Comparison of ENCODE assay signal across 9 mouse cellular contexts in the genomic region with DNA sequence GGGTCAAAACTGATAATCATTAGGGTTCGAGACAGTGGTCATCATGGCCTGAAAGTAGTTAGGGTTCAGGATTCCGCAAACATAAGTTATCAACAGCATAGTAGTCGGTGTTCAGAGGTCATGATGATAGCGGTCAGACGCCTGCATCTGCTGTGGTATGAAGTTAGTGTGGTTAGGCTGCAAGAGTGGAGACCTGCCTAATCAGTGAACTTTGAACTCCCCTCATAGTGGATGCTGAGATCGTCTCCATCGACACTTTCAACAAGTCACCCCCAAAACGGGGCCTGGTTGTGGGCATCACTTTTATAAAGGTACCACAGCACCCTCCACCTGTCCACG. TPM values are rescaled to one million over a fixed set of nuclear protein-coding genes. Genes with fewer than 3 reads are reported as not detected.
DNase-seq lines count a peak whose midpoint lies in the region; ATAC-seq lines count a peak whose summit lies in the region.
"Had no signal": no experiment of that assay in that cellular context is flagged by ENCODE, and none has a peak within 500 bp of the region (broad histone marks: within the 10 kb centered on the region; RNA-seq: fewer than 3 reads in every experiment).

No protein-coding gene starts in this region.

- H3K27ac ChIP-seq in kidney, embryonic 16.5 days (ENCODE audit: low read length): no peak overlapping the region
- peak overlapping the region; percentile 94; the same call in 1 of the 2 replicates for H3K27ac ChIP-seq in embryonic facial prominence, embryonic 10.5 days (replicated peaks)
- peak overlapping the region; percentile 95; the same call in 1 of the 2 replicates for H3K27ac ChIP-seq in hindbrain, embryonic 15.5 days (replicated peaks)
- peak overlapping the region; percentile 95 for H3K27ac ChIP-seq in midbrain, embryonic 14.5 days (replicated peaks; ENCODE audit: low read depth, low read length)

- H3K9ac ChIP-seq in kidney, embryonic 16.5 days (replicated peaks; ENCODE audit: low read length): peak overlapping the region; percentile 88
- H3K9ac ChIP-seq in hindbrain, embryonic 15.5 days: peak overlapping the region; percentile 84
- peak overlapping the region; percentile 79 for H3K9ac ChIP-seq in midbrain, embryonic 14.5 days (replicated peaks; ENCODE audit: low read length)

- H3K4me1 ChIP-seq in kidney, embryonic 16.5 days (ENCODE audit: insufficient read depth, low read length): peaks cover 11% of the 10 kb centered on the region
- H3K4me1 ChIP-seq in embryonic facial prominence, embryonic 10.5 days: peaks cover 13% of the 10 kb centered on the region
- peaks cover 15% of the 10 kb centered on the region for H3K4me1 ChIP-seq in hindbrain, embryonic 15.5 days (replicated peaks)
- H3K4me1 ChIP-seq in midbrain, embryonic 14.5 days (ENCODE audit: control insufficient read depth, insufficient read depth, low read length): peaks cover 6% of the 10 kb centered on the region

- peak; percentile 57 for ATAC-seq in kidney, embryonic 16.5 days (ENCODE audit: low FRiP score, low TSS enrichment)
- ATAC-seq in hindbrain, embryonic 15.5 days (ENCODE audit: low FRiP score, low read depth): peak; percentile 6; the same call in 1 of the 2 replicates
- no peak; the same call in 1 of the 2 replicates for ATAC-seq in midbrain, embryonic 14.5 days (ENCODE audit: low FRiP score, low TSS enrichment)

- peak overlapping the region; percentile 77 for H3K4me2 ChIP-seq in kidney, embryonic 16.5 days (replicated peaks; ENCODE audit: low read depth, low read length)
- H3K4me2 ChIP-seq in hindbrain, embryonic 15.5 days: peak overlapping the region; percentile 74
- H3K4me2 ChIP-seq in midbrain, embryonic 14.5 days (ENCODE audit: low read length): peak overlapping the region; percentile 59

- no peaks in the 10 kb centered on the region for H3K27me3 ChIP-seq in kidney, embryonic 16.5 days (ENCODE audit: insufficient read depth, low read length)
- no peaks in the 10 kb centered on the region for H3K27me3 ChIP-seq in embryonic facial prominence, embryonic 10.5 days (replicated peaks; ENCODE audit: low read depth, poor library complexity, severe bottlenecking)
- no peaks in the 10 kb centered on the region for H3K27me3 ChIP-seq in hindbrain, embryonic 15.5 days
- no peaks in the 10 kb centered on the region for H3K27me3 ChIP-seq in midbrain, embryonic 14.5 days (ENCODE audit: control insufficient read depth, insufficient read depth, low read length)

- WGBS in kidney, embryonic 16.5 days: 43% methylated on average over 9 of the region's 9 CpGs
- whole genome bisulfite sequencing in embryonic facial prominence, embryonic 10.5 days: 51% methylated on average over 9 of the region's 9 CpGs
- 52% methylated on average over 9 of the region's 9 CpGs for WGBS in hindbrain, embryonic 15.5 days
- WGBS in midbrain, embryonic 14.5 days: 51% methylated on average over 9 of the region's 9 CpGs

- DNase-seq in kidney, adult 18-20 months: no peak
- DNase-seq in embryonic facial prominence, embryonic 10.5 days (ENCODE audit: low spot score): no peak
- DNase-seq in midbrain, embryonic 14.5 days: no peak
- no peak for DNase-seq in gastrocnemius, adult 8-10 months (ENCODE audit: low spot score in 2 of 2)
- no peak for DNase-seq in cerebellum, adult 18-20 months
- DNase-seq in ovary, postnatal 10 days (ENCODE audit: low spot score): no peak

- peak overlapping the region; percentile 94 for H3K4me3 ChIP-seq in kidney, embryonic 16.5 days (ENCODE audit: low read length)
- H3K4me3 ChIP-seq in embryonic facial prominence, embryonic 10.5 days: peak overlapping the region; percentile 77
- peak overlapping the region; percentile 68 for H3K4me3 ChIP-seq in hindbrain, embryonic 15.5 days
- H3K4me3 ChIP-seq in midbrain, embryonic 14.5 days (replicated peaks; ENCODE audit: low read depth, low read length): peak overlapping the region; percentile 67

- H3K9me3 ChIP-seq in kidney, embryonic 16.5 days (ENCODE audit: low read length): no peaks in the 10 kb centered on the region
- no peaks in the 10 kb centered on the region for H3K9me3 ChIP-seq in embryonic facial prominence, embryonic 10.5 days
- H3K9me3 ChIP-seq in hindbrain, embryonic 15.5 days: no peaks in the 10 kb centered on the region
- H3K9me3 ChIP-seq in midbrain, embryonic 14.5 days (ENCODE audit: control insufficient read depth, low read length): no peaks in the 10 kb centered on the region

- H3K36me3 ChIP-seq in kidney, embryonic 16.5 days (ENCODE audit: insufficient read depth, low read length): peaks cover 37% of the 10 kb centered on the region
- H3K36me3 ChIP-seq in embryonic facial prominence, embryonic 10.5 days (replicated peaks): peaks cover 38% of the 10 kb centered on the region
- peaks cover 26% of the 10 kb centered on the region for H3K36me3 ChIP-seq in hindbrain, embryonic 15.5 days
- peaks cover 36% of the 10 kb centered on the region for H3K36me3 ChIP-seq in midbrain, embryonic 14.5 days (ENCODE audit: control insufficient read depth, insufficient read depth, low read length)

RNA-seq across cellular contexts. Expression of a gene that starts 0.5 kb away (rescaled TPM):
- 33.9 and 36.8 TPM in 2 replicates for polyA plus RNA-seq in kidney, embryonic 16.5 days (2015; fragmentation: Nextera tagmentation; extraction: Ambion mirVana)
- polyA plus RNA-seq in embryonic facial prominence, embryonic 10.5 days (2016; fragmentation: Nextera tagmentation; extraction: Ambion mirVana): 25.8 and 26.7 TPM in 2 replicates
- polyA plus RNA-seq in hindbrain, embryonic 15.5 days (2015; fragmentation: Nextera tagmentation; extraction: Ambion mirVana): 45.3 and 53.5 TPM in 2 replicates
- 33.1 and 40.5 TPM in 2 replicates for polyA plus RNA-seq in midbrain, embryonic 14.5 days (2014; fragmentation: Nextera tagmentation; extraction: Ambion mirVana)
- total RNA-seq in gastrocnemius, adult 8-10 months (2022): 10 to 100 TPM; 10.7 to 13.4 (median 11.9) TPM

RNA-seq across cellular contexts. Expression of a gene that starts 9.4 kb away (rescaled TPM):
- 0.12 and 0.17 TPM in 2 replicates for polyA plus RNA-seq in kidney, embryonic 16.5 days (2015; fragmentation: Nextera tagmentation; extraction: Ambion mirVana)
- polyA plus RNA-seq in embryonic facial prominence, embryonic 10.5 days (2016; fragmentation: Nextera tagmentation; extraction: Ambion mirVana): 0.16 and 0.20 TPM in 2 replicates
- 1.1 TPM in 2 replicates for polyA plus RNA-seq in hindbrain, embryonic 15.5 days (2015; fragmentation: Nextera tagmentation; extraction: Ambion mirVana)
- 1.1 and 1.2 TPM in 2 replicates for polyA plus RNA-seq in midbrain, embryonic 14.5 days (2014; fragmentation: Nextera tagmentation; extraction: Ambion mirVana)
- total RNA-seq in gastrocnemius, adult 8-10 months (2022): under 1 TPM; 0.07 to 0.19 (median 0.13) TPM
- total RNA-seq: hematopoietic stem cell, adult 5-6 weeks had no signal

RNA-seq across cellular contexts. Expression of a gene that starts 22.0 kb away (rescaled TPM):
- 215 and 220 TPM in 2 replicates for polyA plus RNA-seq in kidney, embryonic 16.5 days (2015; fragmentation: Nextera tagmentation; extraction: Ambion mirVana)
- polyA plus RNA-seq in embryonic facial prominence, embryonic 10.5 days (2016; fragmentation: Nextera tagmentation; extraction: Ambion mirVana): 200 and 202 TPM in 2 replicates
- polyA plus RNA-seq in hindbrain, embryonic 15.5 days (2015; fragmentation: Nextera tagmentation; extraction: Ambion mirVana): 218 and 239 TPM in 2 replicates
- 209 and 245 TPM in 2 replicates for polyA plus RNA-seq in midbrain, embryonic 14.5 days (2014; fragmentation: Nextera tagmentation; extraction: Ambion mirVana)
- total RNA-seq in gastrocnemius, adult 8-10 months (2022): 100 to 1,000 TPM; 105 to 140 (median 115) TPM

RNA-seq across cellular contexts. Expression of a gene that starts 54.7 kb away (rescaled TPM):
- 23.9 and 27.7 TPM in 2 replicates for polyA plus RNA-seq in kidney, embryonic 16.5 days (2015; fragmentation: Nextera tagmentation; extraction: Ambion mirVana)
- polyA plus RNA-seq in embryonic facial prominence, embryonic 10.5 days (2016; fragmentation: Nextera tagmentation; extraction: Ambion mirVana): 55.5 and 67.7 TPM in 2 replicates
- polyA plus RNA-seq in hindbrain, embryonic 15.5 days (2015; fragmentation: Nextera tagmentation; extraction: Ambion mirVana): 120 and 134 TPM in 2 replicates
- 137 and 151 TPM in 2 replicates for polyA plus RNA-seq in midbrain, embryonic 14.5 days (2014; fragmentation: Nextera tagmentation; extraction: Ambion mirVana)
- 1 to 10 TPM in 2 of 4 experiments, under 1 TPM in 2; 0.58 to 1.5 (median 0.86) TPM for total RNA-seq in gastrocnemius, adult 8-10 months (2022)

RNA-seq across cellular contexts. Expression of a gene that starts 58.6 kb away (rescaled TPM):
- polyA plus RNA-seq in kidney, embryonic 16.5 days (2015; fragmentation: Nextera tagmentation; extraction: Ambion mirVana): 0.04 and 0.09 TPM in 2 replicates
- polyA plus RNA-seq in embryonic facial prominence, embryonic 10.5 days (2016; fragmentation: Nextera tagmentation; extraction: Ambion mirVana): 0.05 TPM in 1 of 2 replicates, not detected in the other
- polyA plus RNA-seq in hindbrain, embryonic 15.5 days (2015; fragmentation: Nextera tagmentation; extraction: Ambion mirVana): 0.06 and 0.26 TPM in 2 replicates
- 0.09 and 0.13 TPM in 2 replicates for polyA plus RNA-seq in midbrain, embryonic 14.5 days (2014; fragmentation: Nextera tagmentation; extraction: Ambion mirVana)
- total RNA-seq in gastrocnemius, adult 8-10 months (2022): not detected
- total RNA-seq: hematopoietic stem cell, adult 5-6 weeks had no signal
